Mouse (Mus musculus): ENCODE results near the gene Larp1.

Larp1 gene

DNA sequence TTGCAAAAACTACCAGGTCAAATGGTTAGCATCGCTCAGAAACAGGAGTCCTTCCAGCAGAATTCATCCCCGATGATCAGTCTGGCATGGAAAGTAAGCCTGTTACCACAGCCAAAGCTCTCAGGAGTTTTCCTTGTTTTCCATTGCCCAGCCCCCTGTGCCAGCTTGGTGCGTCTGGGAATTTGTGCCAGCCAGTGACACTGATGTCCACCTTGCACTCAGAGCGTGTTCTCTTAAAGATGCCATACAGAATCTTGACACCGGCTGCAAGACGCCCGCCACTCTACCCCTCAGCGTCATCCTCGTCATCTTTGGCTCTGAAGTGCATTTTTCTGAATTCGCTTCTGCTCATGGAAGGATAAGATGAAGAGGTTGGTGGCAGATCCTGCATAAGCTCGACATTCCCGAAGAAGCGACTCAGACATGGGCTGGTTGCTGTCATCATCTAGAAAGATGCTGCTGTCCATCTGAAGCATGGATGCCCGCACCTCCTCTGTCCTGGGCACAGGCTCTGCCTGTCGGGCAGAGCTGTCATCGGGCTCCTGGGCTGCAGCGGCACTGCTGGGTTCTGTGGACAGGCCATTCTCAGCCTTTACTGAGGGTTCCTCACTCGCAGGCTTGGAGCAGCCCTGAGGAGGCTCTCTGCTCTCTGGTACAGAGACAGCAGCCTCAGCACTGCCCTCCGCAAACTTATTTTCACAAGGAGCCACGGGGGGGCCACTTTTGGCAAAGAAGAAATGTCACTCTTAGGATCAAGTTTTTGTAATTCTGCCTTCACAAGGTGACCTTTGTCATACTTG, 88.2 kb downstream of the Larp1 start:
- in situ Hi-C loops (cut with MseI, MboI), result loop anchor here in 1 of 2 experiments (10.0 to 25.0 kb wide), 2 partner anchors 142 to 285 kb away; partner anchors contain the start of gene Sap30l

DNA sequence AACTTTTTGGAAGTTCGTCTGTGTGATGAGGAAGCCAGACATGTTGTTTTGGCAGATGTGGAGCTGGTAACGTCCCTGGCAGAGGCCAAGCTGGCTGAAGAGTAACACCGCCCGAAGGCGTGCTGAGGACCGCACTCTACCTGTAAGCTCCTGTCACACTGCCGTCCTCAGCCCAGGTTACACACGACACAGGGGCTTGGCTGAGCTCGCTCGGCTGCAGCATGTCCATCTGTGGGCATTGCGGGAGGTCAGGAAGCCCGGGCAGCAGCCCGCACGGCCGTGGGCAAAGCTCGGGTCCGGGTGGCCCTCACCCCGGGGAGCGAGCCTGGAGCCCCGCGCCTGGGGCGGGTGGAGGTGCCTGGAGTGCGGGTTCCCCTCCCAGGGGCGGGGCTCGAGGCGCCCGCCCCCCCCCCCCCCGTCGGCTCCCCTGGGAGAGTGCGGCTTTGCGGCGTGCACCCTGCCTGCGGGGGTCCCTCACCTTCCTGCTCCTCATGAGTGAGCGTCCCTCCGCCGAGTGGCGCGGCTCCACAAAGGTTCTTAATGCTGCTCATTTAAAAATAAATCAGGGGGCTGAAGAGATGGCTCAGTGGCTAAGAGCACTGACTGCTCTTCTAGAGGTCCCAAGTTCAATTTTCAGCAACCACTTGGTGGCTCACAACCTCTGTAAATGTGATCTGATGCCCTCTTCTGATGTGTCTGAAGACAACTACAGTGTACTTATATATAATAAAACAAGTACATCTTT, 88.9 kb downstream of the Larp1 start:
- in situ Hi-C loops (cut with MseI, MboI), result loop anchor here in 1 of 2 experiments (10.0 to 25.0 kb wide), 2 partner anchors 143 to 285 kb away; partner anchors contain the start of gene Sap30l

- in situ Hi-C loops (cut with MseI, MboI), result loop anchor here in 1 of 2 experiments (10.0 to 25.0 kb wide), 2 partner anchors 144 to 286 kb away; partner anchors contain the start of gene Sap30l
These were observed 89.5 kb downstream of the Larp1 start for GRCm38 (mm10) chr11:58098366-58098720.

DNA sequence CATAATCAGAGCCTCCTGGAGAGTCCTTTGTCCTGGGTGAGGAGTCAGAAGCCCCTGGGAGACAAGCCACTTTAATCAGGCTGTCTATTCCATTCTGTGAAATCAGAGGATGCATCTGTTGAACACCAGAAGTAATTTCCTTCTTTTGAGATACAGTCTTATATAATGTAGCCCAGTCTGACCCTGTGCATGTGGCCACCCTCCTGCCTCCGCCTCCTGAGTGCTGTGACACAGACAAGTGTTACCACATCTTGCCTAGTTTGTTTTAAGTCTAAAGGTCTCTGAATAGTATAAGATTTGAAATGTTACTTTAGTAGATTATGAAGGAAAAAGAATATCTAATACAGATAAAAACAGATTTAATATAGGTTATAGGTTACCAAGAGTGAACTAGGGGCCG, 91.1 kb downstream of the Larp1 start:
- in situ Hi-C loops (cut with MseI, MboI), result no loop called here

- in situ Hi-C loops (cut with MseI, MboI), result no loop called here
These were observed 92.4 kb downstream of the Larp1 start for GRCm38 (mm10) chr11:58101194-58101720.

GRCm38 (mm10) chr11:58102146-58102545, 93.3 kb downstream of the Larp1 start:
- in situ Hi-C loops (cut with MseI, MboI), result no loop called here

DNA sequence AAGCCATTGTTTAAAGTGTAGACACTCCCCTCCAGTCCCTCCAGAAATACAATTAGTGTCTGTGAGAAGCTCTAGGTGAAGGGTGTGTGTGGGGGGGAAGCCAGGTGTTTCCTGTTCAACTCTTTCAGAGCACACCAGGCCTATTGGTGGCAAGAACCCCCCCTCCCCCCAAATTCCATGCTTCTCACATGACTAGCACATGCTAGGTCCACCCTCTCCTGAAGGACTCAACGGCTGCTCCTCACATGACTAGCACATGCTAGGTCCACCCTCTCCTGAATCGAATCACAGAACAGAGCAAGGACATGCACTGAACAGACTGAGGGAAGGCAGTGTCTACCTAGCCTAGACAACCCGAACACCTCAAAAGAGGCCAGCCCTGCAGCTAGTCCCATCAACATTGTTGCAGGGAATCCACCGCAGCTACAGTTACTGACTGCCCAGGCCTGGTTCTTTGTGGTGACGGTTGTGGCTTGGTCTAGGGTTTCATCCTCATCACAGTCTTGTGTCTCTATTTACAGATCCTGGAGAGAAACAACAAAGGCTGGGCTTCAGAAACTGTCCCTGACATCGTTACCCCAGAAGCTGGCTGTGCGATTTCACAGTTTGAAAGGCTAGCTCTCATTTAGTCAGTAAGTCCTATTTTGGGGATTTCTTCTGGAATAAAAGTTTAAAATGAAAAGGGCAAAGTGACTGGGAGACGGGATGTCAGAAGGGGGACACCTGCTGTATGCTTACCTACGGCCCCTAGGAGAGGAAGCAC, 93.9 kb downstream of the Larp1 start:
- in situ Hi-C loops (cut with MseI, MboI), result no loop called here

GRCm38 (mm10) chr11:58103344-58103653, 94.4 kb downstream of the Larp1 start:
- in situ Hi-C loops (cut with MseI, MboI), result no loop called here

GRCm38 (mm10) chr11:58103697-58104306, 94.9 kb downstream of the Larp1 start, which contains the start of gene Cnot8:
Gene Cnot8 (plus strand): TSS chr11:58104153.
- in situ Hi-C loops (cut with MseI, MboI), result no loop called here

DNA sequence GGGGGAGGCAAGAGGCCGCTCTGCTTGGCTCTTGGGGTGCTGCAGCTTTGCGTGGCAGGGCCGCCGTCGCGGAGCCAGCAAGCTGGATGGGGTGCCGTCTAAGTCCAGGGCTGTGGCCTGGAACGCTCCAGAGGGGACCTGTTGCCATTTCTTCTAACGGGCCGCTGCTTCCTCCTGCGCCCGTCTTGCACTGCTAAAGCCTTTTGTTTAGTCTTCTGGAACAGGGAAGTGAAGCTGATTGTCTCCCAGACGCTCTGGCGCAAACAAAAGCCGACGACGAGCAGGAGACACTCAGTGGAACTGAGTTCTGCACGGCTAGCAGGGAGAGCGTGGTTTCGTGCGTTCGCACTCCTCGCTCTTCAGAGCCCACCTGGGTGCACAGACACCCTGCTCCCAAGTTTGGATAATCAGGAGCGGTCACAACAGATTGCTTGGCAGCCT, 95.5 kb downstream of the Larp1 start:
- in situ Hi-C loops (cut with MseI, MboI), result no loop called here

GRCm38 (mm10) chr11:58107009-58107408, 98.1 kb downstream of the Larp1 start:
- in situ Hi-C loops (cut with MseI, MboI), result no loop called here

- in situ Hi-C loops (cut with MseI, MboI), result no loop called here
These were observed 98.9 kb downstream of the Larp1 start for GRCm38 (mm10) chr11:58107664-58108337.

Data from mouse trophoblast stem cell (cell line).